Mouse (Mus musculus) gastrocnemius, postnatal 14 days (tissue): ENCODE results near the gene Pde6c. TPM values are rescaled to one million over a fixed set of nuclear protein-coding genes. Genes with fewer than 3 reads are reported as not detected.

Experiments
- DNase-seq: peaks from one replicate; pipeline ENCODE4 v3.0.0; 2021; ENCODE audit warnings: mixed read lengths
- intact Hi-C: fragments of 180-260 bp; cut with DNase I; formaldehyde crosslinking; loops from one replicate; pipeline ENCODE4 v1.15.1; 2025; ENCODE audit warnings: low total_unique reads
- long read RNA-seq, 2 experiments: library from polyadenylated mRNA; stranded (forward); transcript quantifications; one replicate each; pipeline ENCODE4 v2.0.0; 2021
- total RNA-seq, 2 experiments: library from RNA; stranded (reverse); gene quantifications; 2 replicates each; pipeline ENCODE4 v1.2.3; 2021

The Pde6c gene
- not detected for total RNA-seq
- long read RNA-seq, experiment 1 = 0 reads
- long read RNA-seq, experiment 2 = 0 reads

GRCm38 (mm10) chr19:38132481-38132880 lies at the start of gene Pde6c:
Gene Pde6c, plus strand, starts transcription at chr19:38132781.
- intact Hi-C loops = no loop called here

DNA sequence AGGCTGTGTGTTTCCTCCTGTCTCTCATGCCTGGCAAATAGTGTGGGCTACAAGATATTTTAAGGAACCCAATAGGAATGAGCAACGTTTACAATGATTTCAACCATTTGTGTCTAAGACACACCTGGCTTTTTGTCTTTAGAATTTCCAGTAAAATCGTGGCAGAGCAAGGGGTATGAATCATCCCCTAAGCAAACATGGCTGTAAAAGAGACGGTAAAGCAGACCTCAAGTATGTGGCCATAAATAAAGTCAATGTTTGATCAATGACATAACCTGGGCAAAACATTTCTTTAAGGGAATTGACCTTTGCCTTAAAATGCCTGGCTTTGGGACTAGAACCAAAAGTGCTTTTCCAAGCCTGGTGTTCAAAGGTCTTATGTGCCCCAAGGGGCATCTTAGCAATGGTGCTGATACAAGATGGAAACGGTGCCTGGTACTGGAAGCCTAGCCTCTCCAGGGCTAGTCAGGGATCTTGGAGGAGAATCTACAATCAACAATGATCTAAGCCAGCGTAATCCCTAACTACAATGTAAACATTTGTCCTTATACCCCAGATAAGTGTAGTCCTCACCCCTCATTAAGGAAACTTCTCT lies 49.6 kb upstream of the Pde6c start:
- no peak for DNase-seq
- intact Hi-C loops = no loop called here

More at GRCm38 (mm10) chr19:38132481-38132880, at the start of gene Pde6c:
- no peak for DNase-seq

DNA sequence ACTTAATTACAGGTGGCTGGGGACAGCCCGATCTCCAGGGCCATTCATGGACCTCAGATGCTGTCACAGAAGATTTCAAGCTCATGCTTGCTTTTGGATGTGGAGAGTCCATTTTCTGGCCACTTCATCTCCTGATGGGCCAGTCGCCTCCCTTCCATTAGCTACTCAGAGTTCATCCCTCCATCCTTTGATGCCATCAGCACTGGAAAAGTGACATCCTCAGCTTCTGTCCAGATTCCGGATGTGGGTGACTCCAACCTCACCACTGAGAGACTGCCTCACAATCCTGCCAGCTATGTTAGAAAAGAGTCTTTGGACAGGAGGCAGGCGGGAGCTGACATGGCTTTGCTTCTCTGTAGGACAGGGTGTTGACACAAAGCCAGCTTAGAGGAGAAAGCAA lies 46.7 kb upstream of the Pde6c start:
- no peak for DNase-seq
- intact Hi-C loops = no loop called here

DNA sequence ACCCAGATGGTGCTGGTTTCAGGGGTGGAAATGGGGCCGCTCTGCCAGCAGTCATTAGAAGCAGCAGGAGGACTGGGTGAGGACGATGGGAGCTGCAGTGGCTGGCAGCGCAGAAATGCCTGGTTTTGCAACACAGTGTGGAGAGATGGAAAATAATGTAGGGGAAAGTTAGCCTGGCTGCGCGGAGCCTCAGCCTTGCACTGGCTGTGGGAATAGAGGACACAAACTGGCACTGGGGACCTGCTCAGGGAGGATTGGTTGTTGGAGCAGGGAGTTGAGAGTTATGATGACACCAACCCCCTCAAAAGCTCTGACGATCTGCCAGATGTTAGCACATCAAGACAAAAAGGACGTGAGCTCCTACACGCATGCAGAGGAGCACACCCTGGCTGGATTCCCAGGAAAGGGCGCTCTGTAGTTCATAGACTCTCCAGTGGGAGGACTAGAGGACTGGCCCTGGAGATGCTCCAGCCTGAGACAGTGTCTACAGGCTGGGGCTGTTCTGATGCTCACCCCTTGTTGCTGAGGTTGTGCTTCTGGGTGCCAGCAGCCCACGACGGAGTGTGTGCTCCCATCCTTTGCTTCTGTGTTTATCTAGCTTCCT lies 45.5 kb upstream of the Pde6c start:
- DNase-seq = peak; percentile 61
- intact Hi-C loops = no loop called here

DNA sequence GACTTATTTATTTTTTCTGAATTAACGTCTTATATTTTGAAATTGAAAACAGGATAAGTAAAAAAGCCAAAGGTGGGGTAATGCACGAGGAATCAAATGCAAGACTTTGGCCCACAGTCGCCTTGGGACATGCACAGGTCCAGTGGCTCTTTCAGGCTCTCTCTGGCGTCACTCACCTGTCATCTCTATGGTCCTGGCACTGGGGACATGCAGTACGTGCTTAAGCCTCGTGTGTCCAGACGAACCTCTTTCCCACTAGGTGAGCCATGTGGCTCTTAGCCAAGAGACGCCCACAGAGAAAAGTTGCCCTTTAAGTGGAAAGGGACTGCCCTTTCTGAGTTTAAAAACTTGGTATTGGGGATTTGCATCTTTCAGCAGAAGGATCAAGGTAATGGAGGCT lies 43.2 kb upstream of the Pde6c start:
- intact Hi-C loops = no loop called here
- DNase-seq = no peak

DNA sequence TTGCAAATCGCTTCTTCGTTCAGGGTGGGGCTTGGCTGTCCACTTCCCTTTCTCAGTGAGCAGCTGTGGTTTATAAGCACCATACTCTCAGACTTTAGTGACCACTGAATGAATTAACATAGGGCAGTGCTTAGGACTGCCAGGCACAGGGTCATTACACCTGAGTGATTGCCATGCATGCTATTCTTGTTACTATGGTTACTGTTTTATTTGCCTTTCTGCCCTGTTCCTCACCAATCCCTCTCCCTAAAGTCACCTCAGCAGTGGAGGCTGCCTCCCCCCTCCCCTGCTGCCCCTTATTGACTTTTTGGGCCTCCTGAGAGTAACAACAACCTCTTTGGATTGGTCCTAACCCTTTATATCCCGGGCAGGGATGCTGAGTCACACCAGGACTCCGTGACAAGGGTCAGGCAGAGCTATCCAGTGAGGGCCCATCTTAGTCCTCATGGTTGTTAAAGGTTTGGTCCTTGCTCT lies 41.0 kb upstream of the Pde6c start:
- no peak for DNase-seq
- intact Hi-C loops = no loop called here

GRCm38 (mm10) chr19:38096231-38096630 lies 36.4 kb upstream of the Pde6c start:
- DNase-seq = no peak
- intact Hi-C loops = no loop called here

- DNase-seq = peak; percentile 14
- intact Hi-C loops = no loop called here
Measured at GRCm38 (mm10) chr19:38096858-38097758, 35.5 kb upstream of the Pde6c start, which contains the start of gene Ffar4. Gene Ffar4, plus strand, starts transcription at chr19:38097071.

DNA sequence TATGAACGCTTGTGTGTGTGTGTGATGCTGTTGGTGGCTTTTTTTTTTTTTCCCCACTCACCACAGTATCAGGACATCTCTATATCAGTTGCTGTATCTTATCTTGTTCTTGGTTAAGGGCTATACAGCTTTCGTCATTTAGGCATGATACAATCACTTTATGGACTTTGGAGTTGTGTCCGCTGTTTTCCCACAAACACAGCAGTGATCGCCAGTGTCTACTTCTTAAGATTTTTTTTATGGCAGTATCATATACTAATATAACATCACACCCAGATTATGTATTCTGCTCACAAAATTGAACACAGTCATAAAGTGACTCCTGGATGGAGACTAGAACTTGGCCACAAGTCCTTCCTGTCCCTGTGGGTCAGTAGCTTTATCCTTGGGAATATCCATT lies 24.7 kb upstream of the Pde6c start:
- no peak for DNase-seq
- intact Hi-C loops = no loop called here

- no peak for DNase-seq
- intact Hi-C loops = no loop called here
Measured at GRCm38 (mm10) chr19:38109506-38110242, 22.9 kb upstream of the Pde6c start.

- intact Hi-C loops = no loop called here
Measured at GRCm38 (mm10) chr19:38111056-38111455, 21.5 kb upstream of the Pde6c start.

GRCm38 (mm10) chr19:38112575-38112974 lies 20.0 kb upstream of the Pde6c start:
- intact Hi-C loops = no loop called here
- no peak for DNase-seq

More at GRCm38 (mm10) chr19:38111056-38111455, 21.5 kb upstream of the Pde6c start:
- no peak for DNase-seq

DNA sequence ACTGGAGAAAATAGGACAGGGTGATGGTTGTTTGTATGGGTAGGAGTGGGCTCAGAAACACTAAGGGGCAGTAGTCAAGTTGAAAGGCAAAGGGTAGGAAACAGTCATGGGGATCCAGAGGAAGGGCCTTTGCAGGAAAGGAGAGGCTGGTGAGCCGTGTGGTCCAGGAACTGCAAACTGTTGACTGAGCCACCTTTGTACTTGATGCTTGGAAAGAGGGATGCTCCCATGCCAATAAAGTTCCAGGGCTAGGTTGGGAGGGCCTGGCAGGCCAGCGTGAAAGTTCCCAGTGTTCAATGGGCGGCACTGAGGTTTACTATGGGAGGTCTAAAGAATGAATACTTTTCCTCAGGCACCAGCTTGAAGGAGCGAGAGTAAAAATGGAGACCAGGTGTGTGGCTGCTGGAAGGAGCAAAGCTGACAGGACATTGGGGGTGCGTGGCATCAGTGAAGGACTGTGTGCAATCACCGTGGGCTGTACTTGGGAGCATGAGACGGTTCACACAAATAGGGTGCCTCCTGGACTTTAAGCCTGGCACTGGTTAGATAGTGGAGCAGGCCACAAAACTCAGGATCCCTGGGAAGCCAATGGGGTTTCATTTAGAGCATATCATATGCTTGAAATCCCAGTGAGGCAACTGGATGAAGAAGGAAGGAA lies 17.6 kb upstream of the Pde6c start:
- intact Hi-C loops = no loop called here

GRCm38 (mm10) chr19:38120123-38120760 lies 12.3 kb upstream of the Pde6c start:
- DNase-seq = no peak
- intact Hi-C loops = no loop called here

More for the DNA sequence above, 17.6 kb upstream of the Pde6c start:
- no peak for DNase-seq

- intact Hi-C loops = no loop called here
Measured at GRCm38 (mm10) chr19:38123921-38124320, 8.7 kb upstream of the Pde6c start.

DNA sequence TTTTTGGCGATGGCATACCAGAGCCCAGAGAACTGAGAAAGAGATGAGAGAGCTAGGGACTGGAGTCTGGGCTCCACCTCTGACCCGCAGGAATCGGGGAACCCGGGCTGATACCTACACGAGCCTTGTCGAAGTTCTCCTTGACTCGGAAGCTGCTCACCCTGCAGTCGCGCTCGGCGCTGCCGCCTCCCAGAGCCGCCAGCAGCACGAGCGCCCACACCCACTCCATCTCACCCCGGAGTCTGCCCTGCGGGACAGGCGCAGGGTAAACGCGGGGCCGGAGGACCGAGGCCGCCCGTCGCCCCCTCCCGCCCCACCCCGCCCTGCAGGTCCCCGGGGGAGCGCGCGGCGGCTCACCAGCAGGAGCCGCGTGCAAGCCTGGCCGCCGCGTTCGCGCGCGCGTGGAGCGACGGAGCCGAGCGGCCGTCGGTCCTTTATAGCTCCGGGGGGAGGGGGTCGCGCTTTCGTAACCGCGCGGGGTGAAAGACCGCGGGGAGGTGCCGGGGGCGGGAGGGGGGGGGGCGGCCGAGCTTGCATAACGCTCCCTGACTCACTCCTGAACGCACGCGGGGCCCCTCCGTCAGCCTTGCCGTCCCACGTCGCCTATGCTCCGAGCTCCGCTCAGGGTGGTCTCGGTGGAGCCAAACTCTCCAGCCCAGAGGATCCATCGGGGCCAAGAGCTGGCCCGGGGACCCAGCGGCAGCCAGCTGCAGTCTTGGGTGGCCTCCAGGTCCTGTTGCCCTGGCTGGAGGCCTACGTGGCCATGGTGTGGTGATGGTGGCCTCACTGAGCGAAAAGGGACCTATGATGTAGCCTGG lies 8.0 kb upstream of the Pde6c start:
- DNase-seq = peak; percentile 40
- intact Hi-C loops = no loop called here

More at GRCm38 (mm10) chr19:38123921-38124320, 8.7 kb upstream of the Pde6c start:
- DNase-seq = no peak

DNA sequence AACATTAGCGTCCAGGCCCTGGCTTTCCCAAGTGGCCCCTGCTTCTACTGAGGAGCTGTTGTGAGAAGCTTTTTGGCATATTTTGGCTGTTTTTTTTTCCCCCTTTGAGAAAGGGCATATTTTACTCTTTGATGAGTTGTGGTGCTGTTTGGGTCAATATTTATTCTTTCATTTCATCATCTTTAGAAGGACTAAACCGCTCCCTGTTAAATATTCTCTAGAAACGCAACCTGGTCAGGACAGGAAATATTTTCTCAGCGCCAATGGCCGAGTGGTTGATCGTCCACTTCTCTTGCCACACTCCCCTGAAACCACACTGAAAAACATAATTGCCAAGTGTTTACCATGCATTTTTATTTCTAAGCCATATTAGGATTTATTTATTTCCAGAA lies 7.4 kb upstream of the Pde6c start, which contains the start of gene Rbp4:
Gene Rbp4 (minus strand): TSS at position 63 of the 392 bp plus-strand sequence.
- intact Hi-C loops = no loop called here

DNA sequence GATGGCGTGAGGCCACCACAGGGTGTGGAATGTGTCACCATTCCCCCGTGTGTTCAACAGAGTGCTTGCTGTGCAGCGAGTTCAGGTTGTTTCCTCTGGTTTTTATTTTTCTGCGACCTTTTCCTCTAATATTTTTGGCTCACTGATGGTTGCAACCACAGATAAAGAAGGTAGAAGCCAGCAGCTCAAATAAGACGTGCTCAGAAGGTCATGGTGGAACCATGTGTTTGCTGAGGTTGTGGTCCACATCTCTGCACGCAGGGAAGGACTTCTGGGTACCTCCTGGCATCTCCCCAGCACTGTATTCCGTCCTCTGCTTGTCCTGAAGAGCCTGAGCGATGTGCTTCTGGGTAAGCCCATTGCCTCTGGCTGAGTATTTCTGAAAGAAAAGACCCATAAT lies 5.9 kb upstream of the Pde6c start:
- intact Hi-C loops = no loop called here
- DNase-seq = no peak

More for the DNA sequence above, 7.4 kb upstream of the Pde6c start, which contains the start of gene Rbp4:
- no peak for DNase-seq
